Mouse (Mus musculus) liver, postnatal 0 days (tissue): Measurements from ENCODE around the gene Rpp25l.
"Not testable (repeated sequence)": the region's sequence is repeated elsewhere in the genome, so short reads cannot be mapped to it uniquely, and the experiment has no call there.

Experiments used
- CTCF ChIP-seq: sonication (generic); IDR thresholded peaks from 2 replicates; pipeline ENCODE4 v1.5.1; 2016; ENCODE audit warnings: antibody characterized with exemption, low read depth
- EP300 ChIP-seq: IDR thresholded peaks from 2 replicates; pipeline ENCODE4 v1.6.1; 2016; ENCODE audit warnings: antibody characterized with exemption, low read depth, mild to moderate bottlenecking

- TF ChIP-seq CTCF, EP300: not testable (repeated sequence)
Measured at GRCm38 (mm10) chr4:41696452-41696851, 16.9 kb downstream of the Rpp25l start.
